Comparison of ENCODE assay signal across 20 mouse cellular contexts in genomic region chr7:129876202-129876851, GRCm38 (mm10).
A peak's percentile ranks its signal among the peaks of the same experiment; 100 is the strongest.
DNase-seq lines count a peak whose midpoint lies in the region; ATAC-seq and TF ChIP-seq lines count a peak whose summit lies in the region.
"Had no signal": no experiment of that assay in that cellular context is flagged by ENCODE, and none has a peak within 500 bp of the region (broad histone marks: within the 10 kb centered on the region; RNA-seq: fewer than 3 reads in every experiment).

No protein-coding gene starts in this region.

- no peak for DNase-seq in embryonic facial prominence, embryonic 10.5 days (ENCODE audit: low spot score)
- no peak for DNase-seq in stomach, postnatal 0 days (ENCODE audit: low spot score)
- no peak for DNase-seq in c-Kit-positive CD71-positive TER-119-positive erythroid progenitor cells, embryonic 14.5 days (ENCODE audit: low spot score)
- DNase-seq in layer of hippocampus, adult 11-12 months (ENCODE audit: low spot score) = no peak
- no peak for DNase-seq in yolk sac, embryonic 10.5 days (ENCODE audit: low spot score)
- DNase-seq: cerebellum, adult 2 months; gastrocnemius, adult 2 months; heart, adult 2 months; heart, postnatal 4 days; layer of hippocampus, adult 9-11 months; right cerebral cortex, adult 18-20 months; thymus, postnatal 36 days had no signal

- peaks cover 29% of the 10 kb centered on the region for H3K4me1 ChIP-seq in embryonic facial prominence, embryonic 12.5 days
- peaks cover 37% of the 10 kb centered on the region for H3K4me1 ChIP-seq in embryonic facial prominence, embryonic 10.5 days
- peaks cover 19% of the 10 kb centered on the region; the same call in 1 of the 2 replicates for H3K4me1 ChIP-seq in stomach, embryonic 14.5 days (ENCODE audit: control insufficient read depth, insufficient read depth, low read length)
- H3K4me1 ChIP-seq in stomach, postnatal 0 days (replicated peaks; ENCODE audit: control insufficient read depth, insufficient read depth) = 0 out of 2 replicates have a peak, but pooled peaks cover 3% of the 10 kb centered on the region
- peaks cover 12% of the 10 kb centered on the region for H3K4me1 ChIP-seq in lung, embryonic 16.5 days (replicated peaks; ENCODE audit: control insufficient read depth, insufficient read depth, low read length)

- H3K4me2 ChIP-seq in embryonic facial prominence, embryonic 12.5 days (replicated peaks) = no peak overlapping the region
- no peak overlapping the region for H3K4me2 ChIP-seq in stomach, embryonic 14.5 days (replicated peaks; ENCODE audit: low read depth, low read length)
- H3K4me2 ChIP-seq in stomach, postnatal 0 days (replicated peaks; ENCODE audit: low read depth) = no peak overlapping the region
- no peak overlapping the region for H3K4me2 ChIP-seq in lung, embryonic 16.5 days (ENCODE audit: low read depth, low read length)
- H3K4me2 ChIP-seq: forebrain, embryonic 15.5 days; kidney, embryonic 15.5 days; midbrain, embryonic 13.5 days had no signal

- H3K36me3 ChIP-seq in embryonic facial prominence, embryonic 12.5 days = no peaks in the 10 kb centered on the region
- no peaks in the 10 kb centered on the region for H3K36me3 ChIP-seq in embryonic facial prominence, embryonic 10.5 days (replicated peaks)
- no peaks in the 10 kb centered on the region for H3K36me3 ChIP-seq in stomach, embryonic 14.5 days (ENCODE audit: control insufficient read depth, insufficient read depth, low read length)
- H3K36me3 ChIP-seq in stomach, postnatal 0 days (ENCODE audit: control insufficient read depth, insufficient read depth, low read length) = no peaks in the 10 kb centered on the region
- no peaks in the 10 kb centered on the region for H3K36me3 ChIP-seq in lung, embryonic 16.5 days (ENCODE audit: control insufficient read depth, insufficient read depth, low read length)
- H3K36me3 ChIP-seq: forebrain, embryonic 15.5 days; kidney, embryonic 15.5 days; midbrain, embryonic 13.5 days had no signal

- H3K4me3 ChIP-seq in embryonic facial prominence, embryonic 12.5 days = no peak overlapping the region
- H3K4me3 ChIP-seq in embryonic facial prominence, embryonic 10.5 days = no peak overlapping the region
- H3K4me3 ChIP-seq in stomach, embryonic 14.5 days (ENCODE audit: low read depth, low read length) = no peak overlapping the region
- H3K4me3 ChIP-seq in stomach, postnatal 0 days (ENCODE audit: low read depth, low read length) = no peak overlapping the region
- no peak overlapping the region for H3K4me3 ChIP-seq in lung, embryonic 16.5 days (ENCODE audit: low read length)
- H3K4me3 ChIP-seq: forebrain, embryonic 15.5 days; gastrocnemius, adult 2 months; heart, adult 2 months; kidney, embryonic 15.5 days; midbrain, embryonic 13.5 days had no signal

- TF ChIP-seq EP300 in stomach, postnatal 0 days (optimal IDR thresholded peaks at IDR 0.05) = no peak

- no peak for TF ChIP-seq CTCF in stomach, postnatal 0 days (IDR thresholded peaks at IDR 0.05; ENCODE audit: low read depth)

- H3K27me3 ChIP-seq in embryonic facial prominence, embryonic 12.5 days = no peaks in the 10 kb centered on the region
- H3K27me3 ChIP-seq in embryonic facial prominence, embryonic 10.5 days (replicated peaks; ENCODE audit: low read depth, poor library complexity, severe bottlenecking) = no peaks in the 10 kb centered on the region
- no peaks in the 10 kb centered on the region for H3K27me3 ChIP-seq in stomach, embryonic 14.5 days (ENCODE audit: control insufficient read depth, insufficient read depth, low read length)
- H3K27me3 ChIP-seq in stomach, postnatal 0 days (ENCODE audit: control insufficient read depth, insufficient read depth, low read length) = no peaks in the 10 kb centered on the region
- no peaks in the 10 kb centered on the region for H3K27me3 ChIP-seq in lung, embryonic 16.5 days (ENCODE audit: control insufficient read depth, insufficient read depth, low read depth, low read length)
- H3K27me3 ChIP-seq: forebrain, embryonic 15.5 days; kidney, embryonic 15.5 days; midbrain, embryonic 13.5 days had no signal

- no peaks in the 10 kb centered on the region for H3K9me3 ChIP-seq in embryonic facial prominence, embryonic 12.5 days
- H3K9me3 ChIP-seq in embryonic facial prominence, embryonic 10.5 days = no peaks in the 10 kb centered on the region
- H3K9me3 ChIP-seq in stomach, embryonic 14.5 days (ENCODE audit: control insufficient read depth, low read depth, low read length) = no peaks in the 10 kb centered on the region
- no peaks in the 10 kb centered on the region for H3K9me3 ChIP-seq in stomach, postnatal 0 days (ENCODE audit: control insufficient read depth, low read length)
- H3K9me3 ChIP-seq in lung, embryonic 16.5 days (ENCODE audit: control insufficient read depth, low read length) = no peaks in the 10 kb centered on the region
- H3K9me3 ChIP-seq: forebrain, embryonic 15.5 days; kidney, embryonic 15.5 days; midbrain, embryonic 13.5 days had no signal

- WGBS in embryonic facial prominence, embryonic 12.5 days = 59% methylated on average over 7 of the region's 7 CpGs
- 82% methylated on average over 7 of the region's 7 CpGs for WGBS in embryonic facial prominence, embryonic 10.5 days
- 46% methylated on average over 7 of the region's 7 CpGs for WGBS in stomach, embryonic 14.5 days
- 57% methylated on average over 7 of the region's 7 CpGs for WGBS in stomach, postnatal 0 days
- WGBS in lung, embryonic 16.5 days = 57% methylated on average over 7 of the region's 7 CpGs

- H3K27ac ChIP-seq in embryonic facial prominence, embryonic 12.5 days = 0 out of 2 replicates have a peak overlapping the region, but pooled peaks have one; percentile 51
- H3K27ac ChIP-seq in embryonic facial prominence, embryonic 10.5 days (replicated peaks) = no peak overlapping the region; the same call in 1 of the 2 replicates
- peak overlapping the region; percentile 70; the same call in 1 of the 2 replicates for H3K27ac ChIP-seq in stomach, embryonic 14.5 days (ENCODE audit: low read length)
- no peak overlapping the region for H3K27ac ChIP-seq in stomach, postnatal 0 days (replicated peaks)
- peak overlapping the region; percentile 72 for H3K27ac ChIP-seq in lung, embryonic 16.5 days (ENCODE audit: low read length)
- H3K27ac ChIP-seq: forebrain, embryonic 15.5 days; gastrocnemius, adult 2 months; heart, adult 2 months; kidney, embryonic 15.5 days; macrophage; midbrain, embryonic 13.5 days had no signal

- ATAC-seq in embryonic facial prominence, embryonic 12.5 days (ENCODE audit: insufficient number of reproducible peaks, insufficient read depth, low FRiP score, low TSS enrichment) = no peak
- ATAC-seq in stomach, embryonic 14.5 days (ENCODE audit: insufficient number of reproducible peaks, insufficient read depth, low FRiP score, low read depth) = no peak
- ATAC-seq in stomach, postnatal 0 days (ENCODE audit: low FRiP score, low TSS enrichment) = no peak; the same call in 1 of the 2 replicates
- ATAC-seq in lung, embryonic 16.5 days (ENCODE audit: low read depth) = peak; percentile 68
- ATAC-seq: activated CD4-positive, CD25-positive, alpha-beta regulatory T cell, adult 4 months; forebrain, embryonic 15.5 days; midbrain, embryonic 13.5 days had no signal

- no peak overlapping the region for H3K9ac ChIP-seq in embryonic facial prominence, embryonic 12.5 days
- no peak overlapping the region for H3K9ac ChIP-seq in stomach, embryonic 14.5 days (replicated peaks; ENCODE audit: low read depth, low read length)
- H3K9ac ChIP-seq in stomach, postnatal 0 days (ENCODE audit: low read length) = no peak overlapping the region
- no peak overlapping the region for H3K9ac ChIP-seq in lung, embryonic 16.5 days (ENCODE audit: low read length)
- H3K9ac ChIP-seq: forebrain, embryonic 15.5 days; kidney, embryonic 15.5 days; midbrain, embryonic 13.5 days had no signal

Comparison
In these comparisons a context has a peak if more than half of its experiments do, and no peak if none do; other contexts are left out.
1. H3K27ac ChIP-seq: peak in embryonic facial prominence, embryonic 12.5 days (single experiment), stomach, embryonic 14.5 days (single experiment) and lung, embryonic 16.5 days (single experiment); none in embryonic facial prominence, embryonic 10.5 days (single experiment) and stomach, postnatal 0 days (single experiment).